Mouse (Mus musculus) midbrain, embryonic 15.5 days (tissue): ENCODE measurements around the gene Helz2. TPM values are rescaled to one million over a fixed set of nuclear protein-coding genes. Genes with fewer than 3 reads are reported as not detected.

ENCODE experiments used
- ATAC-seq: fragments of 200-750 bp; cut with Nextera tagmentation; replicated peaks from 2 replicates; pipeline ENCODE4 v1.8.0; 2017; ENCODE audit warnings: moderate TSS enrichment
- H3K27ac ChIP-seq: fragments of 300-500 bp; sonication (generic); 2 replicates; pipeline ENCODE4 v1.5.1; 2015; ENCODE audit warnings: mild to moderate bottlenecking, inconsistent platforms
- H3K27me3 ChIP-seq: fragments of 300-500 bp; sonication (generic); replicated peaks from 2 replicates; pipeline ENCODE4 v1.6.1; 2015; ENCODE audit warnings: inconsistent platforms
- H3K36me3 ChIP-seq: fragments of 300-500 bp; sonication (generic); replicated peaks from 2 replicates; pipeline ENCODE4 v1.6.1; 2015; ENCODE audit warnings: inconsistent platforms
- H3K4me1 ChIP-seq: fragments of 300-500 bp; sonication (generic); 2 replicates; pipeline ENCODE4 v1.6.1; 2015; ENCODE audit warnings: inconsistent platforms
- H3K4me2 ChIP-seq: fragments of 300-500 bp; sonication (generic); 2 replicates; pipeline ENCODE4 v1.6.1; 2015; ENCODE audit warnings: inconsistent platforms, mild to moderate bottlenecking, moderate library complexity
- H3K4me3 ChIP-seq: fragments of 300-500 bp; sonication (generic); 2 replicates; pipeline ENCODE4 v1.5.1; 2015; ENCODE audit warnings: mild to moderate bottlenecking, inconsistent platforms
- H3K9ac ChIP-seq: fragments of 300-500 bp; sonication (generic); 2 replicates; pipeline ENCODE4 v1.6.1; 2015; ENCODE audit warnings: mild to moderate bottlenecking, inconsistent platforms
- H3K9me3 ChIP-seq: fragments of 300-500 bp; sonication (generic); 2 replicates; pipeline ENCODE4 v1.6.1; 2016; ENCODE audit warnings: inconsistent platforms
- WGBS: fragments of 180-500 bp; shearing (Covaris S2); methylation state at CpG from one replicate; pipeline ENCODE4 v1.1.7; 2015; ENCODE audit warnings: mixed read lengths; 5-methylcytosine and 5-hydroxymethylcytosine counted together
- polyA plus RNA-seq: library from polyadenylated mRNA; unstranded; fragments of >200 nt; fragmentation: Nextera tagmentation; extraction: Ambion mirVana; gene quantifications from 2 replicates; pipeline ENCODE4 v1.2.1, GENCODE M21; 2015

The Helz2 gene
- polyA plus RNA-seq, 1 experiment from 2014 or later = 0.66 TPM

GRCm38 (mm10) chr2:181187121-181188000 lies 54.5 kb downstream of the Helz2 start, which contains the start of gene Ppdpf:
TSS of gene Ppdpf (plus strand) at chr2:181187247.
- under 1% methylated on average over 64 of the region's 64 CpGs for WGBS
- H3K4me1 ChIP-seq = peaks cover 18% of the 10 kb centered on the region
- ATAC-seq = peak; percentile 90
- H3K9me3 ChIP-seq = no peaks in the 10 kb centered on the region
- H3K27ac ChIP-seq = peak within 1 kb of the TSS; percentile 95
- peak within 1 kb of the TSS; percentile 78 for H3K4me3 ChIP-seq
- H3K36me3 ChIP-seq = 0 out of 2 replicates have a peak, but pooled peaks cover 4% of the 10 kb centered on the region
- H3K4me2 ChIP-seq = peak within 1 kb of the TSS; percentile 65
- H3K27me3 ChIP-seq = no peaks in the 10 kb centered on the region
- H3K9ac ChIP-seq = peak within 1 kb of the TSS; percentile 94

GRCm38 (mm10) chr2:181186635-181187034 lies 55.2 kb downstream of the Helz2 start:
- Histone ChIP-seq H3K9me3 (no peaks in the 10 kb centered on the region), H3K27me3 (no peaks in the 10 kb centered on the region), H3K4me2 (peak overlapping the region; percentile 65), H3K9ac (peak overlapping the region; percentile 94), H3K27ac (peak overlapping the region; percentile 95), H3K4me3 (peak overlapping the region; percentile 78), H3K4me1 (peaks cover 18% of the 10 kb centered on the region), H3K36me3 (0 out of 2 replicates have a peak, but pooled peaks cover 4% of the 10 kb centered on the region)
- 0% methylated on average over 14 of the region's 14 CpGs for WGBS
- ATAC-seq = peak; percentile 88

- no peak for ATAC-seq
- no peak overlapping the region for H3K4me2 ChIP-seq
- H3K9me3 ChIP-seq = no peaks in the 10 kb centered on the region
- no peak overlapping the region for H3K9ac ChIP-seq
- no peak overlapping the region for H3K27ac ChIP-seq
- no peaks in the 10 kb centered on the region for H3K4me1 ChIP-seq
- no peak overlapping the region for H3K4me3 ChIP-seq
- WGBS = 83% methylated on average over 6 of the region's 6 CpGs
- H3K36me3 ChIP-seq = no peaks in the 10 kb centered on the region
- H3K27me3 ChIP-seq = no peaks in the 10 kb centered on the region
These were observed 60.9 kb downstream of the Helz2 start for GRCm38 (mm10) chr2:181180898-181181297.

- no peak overlapping the region for H3K9ac ChIP-seq
- no peaks in the 10 kb centered on the region for H3K27me3 ChIP-seq
- H3K9me3 ChIP-seq = no peaks in the 10 kb centered on the region
- H3K4me3 ChIP-seq = no peak overlapping the region
- no peaks in the 10 kb centered on the region for H3K4me1 ChIP-seq
- H3K27ac ChIP-seq = no peak overlapping the region
- H3K36me3 ChIP-seq = no peaks in the 10 kb centered on the region
- 86% methylated on average over 5 of the region's 5 CpGs for WGBS
- ATAC-seq = no peak
- no peak overlapping the region for H3K4me2 ChIP-seq
These were observed 63.4 kb downstream of the Helz2 start for GRCm38 (mm10) chr2:181178471-181178870.

- no peak for ATAC-seq
- 70% methylated on average over 3 of the region's 3 CpGs for WGBS
- Histone ChIP-seq H3K4me3 (no peak overlapping the region), H3K4me1 (no peaks in the 10 kb centered on the region), H3K9ac (no peak overlapping the region), H3K9me3 (no peaks in the 10 kb centered on the region), H3K27ac (no peak overlapping the region), H3K4me2 (no peak overlapping the region), H3K36me3 (no peaks in the 10 kb centered on the region), H3K27me3 (no peaks in the 10 kb centered on the region)
These were observed 63.8 kb downstream of the Helz2 start for GRCm38 (mm10) chr2:181178015-181178414.

Other genes starting within 250 kb of the Helz2 start
- 46.3 and 55.9 TPM in 2 replicates for gene Chrna4, start 198.5 kb downstream of the Helz2 start, polyA plus RNA-seq
- gene Kcnq2, start 106.7 kb downstream of the Helz2 start, polyA plus RNA-seq = 54.0 and 62.5 TPM in 2 replicates
- 11.5 and 12.1 TPM in 2 replicates for gene Eef1a2, start 85.0 kb downstream of the Helz2 start, polyA plus RNA-seq
- gene Ppdpf, start 54.8 kb downstream of the Helz2 start, polyA plus RNA-seq = 432 and 436 TPM in 2 replicates
- gene Ptk6, start 39.2 kb downstream of the Helz2 start, polyA plus RNA-seq = not detected in 2 replicates
- 0.18 and 0.22 TPM in 2 replicates for gene Srms, start 28.8 kb downstream of the Helz2 start, polyA plus RNA-seq
- gene Fndc11, start 22.0 kb downstream of the Helz2 start, polyA plus RNA-seq = 0.14 and 0.24 TPM in 2 replicates
- 18.1 and 19.4 TPM in 2 replicates for gene Gmeb2, start 46.0 kb upstream of the Helz2 start, polyA plus RNA-seq
- gene Stmn3, start 72.5 kb upstream of the Helz2 start, polyA plus RNA-seq = 1,443 and 1,470 TPM in 2 replicates
- 44.1 and 50.0 TPM in 2 replicates for gene Rtel1, start 77.7 kb upstream of the Helz2 start, polyA plus RNA-seq
- 96.4 and 103 TPM in 2 replicates for gene Zgpat, start 122.9 kb upstream of the Helz2 start, polyA plus RNA-seq
- gene Arfrp1, start 123.4 kb upstream of the Helz2 start, polyA plus RNA-seq = 96.4 and 99.7 TPM in 2 replicates
- 66.3 and 71.4 TPM in 2 replicates for gene Lime1, start 138.1 kb upstream of the Helz2 start, polyA plus RNA-seq
- 23.8 and 26.0 TPM in 2 replicates for gene Zbtb46, start 217.4 kb upstream of the Helz2 start, polyA plus RNA-seq